Mouse (Mus musculus) spleen, adult 12 weeks (tissue): ENCODE results near the gene Slc22a23.

ENCODE experiments used
- DNase-seq: peaks from one replicate; pipeline ENCODE4 v3.0.0; 2022; ENCODE audit warnings: low spot score

Gene Slc22a23

GRCm38 (mm10) chr13:34133326-34134071, 211.5 kb downstream of the Slc22a23 start:
- no peak for DNase-seq

GRCm38 (mm10) chr13:34132875-34133274, 212.1 kb downstream of the Slc22a23 start:
- no peak for DNase-seq

GRCm38 (mm10) chr13:34132299-34132698, 212.7 kb downstream of the Slc22a23 start:
- no peak for DNase-seq

GRCm38 (mm10) chr13:34131708-34132060, 213.3 kb downstream of the Slc22a23 start:
- DNase-seq: peak; percentile 24

- no peak for DNase-seq
These were observed 213.8 kb downstream of the Slc22a23 start for GRCm38 (mm10) chr13:34131011-34131707.

- DNase-seq: no peak
These were observed 214.7 kb downstream of the Slc22a23 start, which contains the start of gene Tubb2b for GRCm38 (mm10) chr13:34130226-34130731. TSS of gene Tubb2b (minus strand) at chr13:34130466.

GRCm38 (mm10) chr13:34129485-34130225, 215.3 kb downstream of the Slc22a23 start:
- peak; percentile 16 for DNase-seq
